Mouse (Mus musculus): Measurements from ENCODE around the gene Cdkn2aipnl. TPM values are rescaled to one million over a fixed set of nuclear protein-coding genes. Genes with fewer than 3 reads are reported as not detected.

Gene Cdkn2aipnl
- total RNA-seq, 1 experiment from 2014 or later: 49.2 TPM

GRCm38 (mm10) chr11:51943500-51943841 is 24.0 kb upstream of the Cdkn2aipnl start:
- ATAC-seq (replicated peaks; ENCODE audit: insufficient number of reproducible peaks, low FRiP score, low TSS enrichment, poor library complexity, severe bottlenecking): no peak

GRCm38 (mm10) chr11:51944239-51944638 is 23.2 kb upstream of the Cdkn2aipnl start:
- no peak for ATAC-seq (replicated peaks; ENCODE audit: insufficient number of reproducible peaks, low FRiP score, low TSS enrichment, poor library complexity, severe bottlenecking)

DNA sequence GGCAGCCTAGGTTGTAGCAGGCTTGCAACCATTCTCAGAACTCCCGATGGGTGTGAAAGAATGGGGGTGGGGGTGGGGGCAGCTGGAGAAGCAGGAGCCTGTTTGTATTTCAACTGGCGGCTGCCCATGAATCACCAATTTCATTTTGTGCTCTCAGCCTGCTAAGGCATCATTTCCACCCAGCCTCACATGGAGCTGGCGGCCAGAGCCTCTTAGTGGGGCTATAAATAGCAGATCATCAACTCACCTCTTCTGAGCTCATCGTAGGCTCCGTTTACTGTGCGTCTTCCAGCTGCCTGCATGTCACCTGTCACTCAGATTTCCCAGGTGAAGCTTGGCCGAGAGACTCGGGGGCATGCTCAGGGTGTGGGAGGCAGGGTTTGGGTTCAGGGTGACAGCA is 21.9 kb upstream of the Cdkn2aipnl start:
- no peak for ATAC-seq (replicated peaks; ENCODE audit: insufficient number of reproducible peaks, low FRiP score, low TSS enrichment, poor library complexity, severe bottlenecking)

- no peak for ATAC-seq (replicated peaks; ENCODE audit: insufficient number of reproducible peaks, low FRiP score, low TSS enrichment, poor library complexity, severe bottlenecking)
Measured at GRCm38 (mm10) chr11:51946144-51946543, 21.3 kb upstream of the Cdkn2aipnl start.

- ATAC-seq (replicated peaks; ENCODE audit: insufficient number of reproducible peaks, low FRiP score, low TSS enrichment, poor library complexity, severe bottlenecking): no peak
Measured at GRCm38 (mm10) chr11:51949155-51949840, 18.2 kb upstream of the Cdkn2aipnl start.

- ATAC-seq (replicated peaks; ENCODE audit: insufficient number of reproducible peaks, low FRiP score, low TSS enrichment, poor library complexity, severe bottlenecking): no peak
Measured at GRCm38 (mm10) chr11:51949919-51950318, 17.5 kb upstream of the Cdkn2aipnl start.

DNA sequence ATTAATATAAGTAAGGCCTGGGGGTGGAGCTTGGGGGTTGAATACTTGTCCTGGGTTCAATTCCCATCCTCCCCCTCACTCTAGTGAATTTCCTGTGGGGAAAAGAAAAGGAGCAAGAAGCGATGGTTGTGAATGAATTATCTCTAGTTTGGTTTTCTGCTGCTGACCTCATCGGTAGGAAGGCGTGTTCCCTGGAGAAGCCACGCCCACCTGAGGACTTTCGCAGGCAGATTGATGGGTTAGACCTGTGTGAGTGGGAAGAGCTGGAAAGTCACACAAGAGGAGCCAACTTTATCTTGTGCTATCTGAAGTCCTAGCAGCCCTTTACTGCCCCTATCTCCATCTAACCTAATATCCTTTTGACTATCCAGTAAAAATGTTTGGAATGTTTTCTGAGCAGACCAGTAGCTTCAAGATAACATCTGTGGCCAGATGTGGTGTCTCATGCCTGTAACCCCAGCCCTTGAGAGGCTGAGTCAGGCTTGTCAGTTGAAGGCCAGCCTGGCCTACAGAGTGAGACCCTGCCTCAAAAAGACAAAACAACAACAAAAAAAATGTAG is 15.5 kb upstream of the Cdkn2aipnl start:
- ATAC-seq (replicated peaks; ENCODE audit: insufficient number of reproducible peaks, low FRiP score, low TSS enrichment, poor library complexity, severe bottlenecking): no peak

GRCm38 (mm10) chr11:51956112-51956511 is 11.3 kb upstream of the Cdkn2aipnl start:
- no peak for ATAC-seq (replicated peaks; ENCODE audit: insufficient number of reproducible peaks, low FRiP score, low TSS enrichment, poor library complexity, severe bottlenecking)

DNA sequence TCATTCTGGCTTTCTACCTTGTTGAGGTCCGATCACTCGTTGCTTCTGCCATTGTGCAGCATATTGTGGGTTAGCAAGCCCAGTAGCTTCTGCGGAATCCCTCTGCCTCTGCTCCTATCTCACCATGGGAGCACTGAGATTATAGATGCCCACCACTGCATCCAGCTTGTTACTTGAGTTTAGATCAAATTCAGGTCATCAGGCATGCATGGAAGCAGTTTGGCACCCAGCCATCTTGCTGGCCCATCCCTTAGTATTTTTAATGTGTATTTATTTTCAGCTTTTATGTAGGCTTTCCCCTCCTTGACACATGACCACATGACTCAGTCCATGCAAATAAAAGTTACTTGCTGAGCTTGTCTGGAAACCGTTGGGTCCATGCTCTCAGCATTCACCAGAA is 9.7 kb upstream of the Cdkn2aipnl start:
- no peak for ATAC-seq (replicated peaks; ENCODE audit: insufficient number of reproducible peaks, low FRiP score, low TSS enrichment, poor library complexity, severe bottlenecking)

- ATAC-seq (replicated peaks; ENCODE audit: insufficient number of reproducible peaks, low FRiP score, low TSS enrichment, poor library complexity, severe bottlenecking): no peak
Measured at GRCm38 (mm10) chr11:51959511-51959910, 8.0 kb upstream of the Cdkn2aipnl start.

DNA sequence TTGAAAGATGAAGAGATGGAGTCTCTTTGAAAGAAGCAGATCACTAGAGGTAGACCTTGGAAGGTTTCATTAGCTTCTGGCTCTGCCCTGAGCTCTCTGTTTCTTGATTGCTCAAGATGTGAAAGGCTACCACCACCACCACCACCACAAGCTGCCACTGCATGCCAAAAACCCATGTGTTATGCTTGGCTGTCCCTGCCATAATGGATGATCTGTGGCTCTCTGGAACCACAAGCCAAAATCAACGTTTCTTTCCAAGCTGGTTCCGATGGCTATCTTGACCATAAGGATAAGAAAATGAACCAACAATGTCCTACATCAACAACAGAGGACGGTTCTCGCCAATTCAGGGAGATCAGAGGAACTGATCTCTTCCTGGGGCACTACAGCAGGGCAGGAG is 7.4 kb upstream of the Cdkn2aipnl start:
- no peak for ATAC-seq (replicated peaks; ENCODE audit: insufficient number of reproducible peaks, low FRiP score, low TSS enrichment, poor library complexity, severe bottlenecking)

DNA sequence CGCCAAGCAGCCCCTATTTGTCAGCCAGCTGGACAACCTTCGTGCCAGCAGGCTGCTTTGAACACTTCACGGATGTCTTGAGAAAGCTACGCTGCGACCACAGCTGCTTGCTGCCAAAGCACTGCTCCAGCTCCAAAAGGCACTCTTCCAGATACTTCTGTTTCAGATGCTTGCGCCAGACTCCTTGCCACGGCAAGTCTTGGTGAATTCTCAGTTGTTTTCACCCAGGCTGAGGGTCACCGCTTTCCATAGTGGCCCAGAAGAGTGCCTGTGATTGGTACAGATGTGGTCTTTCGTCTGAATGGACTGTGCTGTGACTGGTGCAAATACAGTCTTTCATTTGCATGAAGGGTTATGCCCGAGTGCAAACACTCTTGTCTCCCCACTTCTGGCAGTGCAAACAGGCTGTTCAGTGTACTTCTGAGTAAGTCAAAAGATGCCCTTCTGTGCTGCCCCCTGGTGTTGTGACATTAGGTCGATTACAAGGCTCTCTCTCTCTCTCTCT is 6.4 kb upstream of the Cdkn2aipnl start:
- no peak for ATAC-seq (replicated peaks; ENCODE audit: insufficient number of reproducible peaks, low FRiP score, low TSS enrichment, poor library complexity, severe bottlenecking)

DNA sequence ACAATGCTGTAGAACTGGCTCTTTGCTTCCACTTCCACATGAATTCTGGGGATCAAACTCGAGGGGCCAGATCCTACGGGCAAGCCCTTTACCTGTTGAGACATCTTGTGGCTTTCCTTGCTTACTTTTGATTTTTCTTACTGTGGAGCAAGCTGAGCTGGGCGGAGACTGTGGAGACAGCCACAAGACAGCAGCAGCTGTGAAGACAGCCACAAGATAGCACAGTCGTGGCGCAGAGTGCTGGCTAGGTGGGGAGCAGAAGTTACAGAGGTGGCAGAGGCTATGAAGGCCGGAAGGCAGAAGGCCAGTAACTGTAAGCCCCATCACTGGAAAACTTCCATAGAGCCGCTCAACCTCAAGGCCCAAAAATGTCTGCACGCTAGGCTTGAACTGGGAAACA is 5.7 kb upstream of the Cdkn2aipnl start:
- no peak for ATAC-seq (replicated peaks; ENCODE audit: insufficient number of reproducible peaks, low FRiP score, low TSS enrichment, poor library complexity, severe bottlenecking)

- no peak for ATAC-seq (replicated peaks; ENCODE audit: insufficient number of reproducible peaks, low FRiP score, low TSS enrichment, poor library complexity, severe bottlenecking)
Measured at GRCm38 (mm10) chr11:51962277-51962676, 5.2 kb upstream of the Cdkn2aipnl start.

DNA sequence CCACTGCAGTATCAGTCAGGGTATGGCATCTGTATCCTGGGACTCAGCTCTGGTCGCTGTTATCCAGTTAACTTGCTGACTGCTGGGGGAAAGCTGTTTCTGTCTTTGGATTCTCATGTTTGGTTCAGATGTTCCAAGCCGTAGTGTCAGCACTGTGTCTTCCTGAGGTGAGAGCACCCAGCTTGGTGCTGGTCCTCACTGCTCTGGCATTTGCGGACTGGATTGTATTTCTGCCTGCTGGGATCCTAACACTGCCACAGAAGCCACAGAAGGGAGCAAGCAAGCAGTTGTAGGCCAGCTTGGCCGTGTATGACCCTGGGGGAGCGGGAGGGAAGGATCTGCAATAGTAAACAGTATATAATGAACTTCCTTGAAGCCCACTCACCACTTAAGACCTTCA is 810 bp upstream of the Cdkn2aipnl start:
- ATAC-seq (replicated peaks; ENCODE audit: insufficient number of reproducible peaks, low FRiP score, low TSS enrichment, poor library complexity, severe bottlenecking): no peak

DNA sequence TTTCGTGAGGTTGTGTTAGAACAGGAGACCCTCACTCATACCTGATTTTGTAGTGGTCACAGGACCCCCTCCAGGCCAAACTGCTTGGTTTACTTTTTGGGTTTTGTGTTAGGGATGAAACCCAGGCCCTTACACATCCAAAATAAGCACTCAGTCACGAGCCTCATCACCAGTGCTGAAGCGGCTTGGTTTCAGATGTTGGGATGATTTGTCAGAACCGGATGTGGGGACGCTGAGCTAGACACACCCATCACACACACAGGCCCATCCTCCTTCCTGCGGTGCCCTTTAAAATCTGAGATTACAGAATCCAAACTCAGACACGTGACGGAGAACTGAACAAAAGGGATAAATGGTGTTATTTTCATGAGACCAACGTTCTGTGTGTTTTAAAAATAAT is 1.4 kb downstream of the Cdkn2aipnl start:
- peak; percentile 45; the same call in 1 of the 2 replicates for ATAC-seq (replicated peaks; ENCODE audit: insufficient number of reproducible peaks, low FRiP score, low TSS enrichment, poor library complexity, severe bottlenecking)

DNA sequence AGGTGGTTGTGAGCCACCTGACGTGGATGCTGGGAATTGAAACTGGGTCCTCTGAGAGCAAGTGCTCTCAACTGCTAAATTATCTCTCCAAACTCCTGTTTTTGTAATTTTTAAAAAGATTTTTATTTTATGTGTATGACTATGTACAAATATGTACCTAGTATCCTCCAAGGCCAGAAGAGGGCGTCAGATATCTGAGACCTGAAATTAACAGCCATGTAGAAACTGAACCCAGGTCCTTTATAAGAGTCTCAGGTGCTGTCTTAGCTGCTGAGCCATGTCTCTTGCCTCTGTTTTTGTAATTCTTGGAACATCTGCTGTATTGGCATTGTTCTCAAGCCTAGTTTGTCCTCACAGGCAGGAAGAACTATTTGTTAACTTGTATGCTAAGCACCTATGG is 2.0 kb downstream of the Cdkn2aipnl start:
- no peak for ATAC-seq (replicated peaks; ENCODE audit: insufficient number of reproducible peaks, low FRiP score, low TSS enrichment, poor library complexity, severe bottlenecking)

GRCm38 (mm10) chr11:51971644-51972043 is 4.2 kb downstream of the Cdkn2aipnl start:
- no peak for ATAC-seq (replicated peaks; ENCODE audit: insufficient number of reproducible peaks, low FRiP score, low TSS enrichment, poor library complexity, severe bottlenecking)

GRCm38 (mm10) chr11:51999611-52000289 is 32.3 kb downstream of the Cdkn2aipnl start:
- peak; percentile 6; the same call in 1 of the 2 replicates for ATAC-seq (replicated peaks; ENCODE audit: insufficient number of reproducible peaks, low FRiP score, low TSS enrichment, poor library complexity, severe bottlenecking)
